In the genomic region with DNA sequence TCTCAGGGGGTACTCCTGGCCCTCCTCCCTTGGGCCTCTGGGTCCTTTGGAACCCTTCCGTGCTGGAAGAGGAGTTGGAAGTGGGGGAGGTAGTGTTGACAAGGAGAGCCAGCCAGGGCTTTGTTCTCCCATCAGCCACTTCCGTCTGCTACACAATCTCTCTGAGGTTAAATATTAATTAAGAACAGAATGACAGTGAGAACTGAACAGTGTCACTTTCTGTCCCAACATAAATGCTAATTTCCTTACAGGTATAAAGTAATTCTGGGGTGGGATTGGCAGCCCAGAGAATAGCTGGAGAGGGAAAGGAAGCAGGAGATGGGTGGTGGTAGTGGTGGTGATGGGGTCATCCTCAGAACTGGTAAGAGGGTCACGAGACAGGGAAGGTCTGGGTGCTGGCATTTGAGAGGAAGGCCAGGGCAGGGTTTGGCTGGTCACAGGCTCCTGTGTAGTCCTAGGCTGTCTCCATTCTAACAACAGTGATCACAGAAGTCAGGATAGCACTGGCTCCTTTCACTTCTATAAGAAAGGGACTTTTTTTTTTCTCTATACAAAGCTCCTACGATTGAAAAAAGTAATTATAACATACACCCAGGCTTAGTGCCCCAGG, we compare ENCODE assay signal across 10 mouse cellular contexts. TPM values are rescaled to one million over a fixed set of nuclear protein-coding genes. Genes with fewer than 3 reads are reported as not detected.
DNase-seq lines count a peak whose midpoint lies in the region; ATAC-seq and TF ChIP-seq lines count a peak whose summit lies in the region.
"Had no signal": no experiment of that assay in that cellular context is flagged by ENCODE, and none has a peak within 500 bp of the region (broad histone marks: within the 10 kb centered on the region; RNA-seq: fewer than 3 reads in every experiment).

No protein-coding gene starts in this region.

- WGBS in hindbrain, embryonic 15.5 days: 34% methylated on average over 4 of the region's 4 CpGs
- 41% methylated on average over 4 of the region's 4 CpGs for WGBS in hindbrain, postnatal 0 days
- WGBS in forebrain, postnatal 0 days: 33% methylated on average over 4 of the region's 4 CpGs
- 37% methylated on average over 4 of the region's 4 CpGs for WGBS in intestine, embryonic 16.5 days
- 47% methylated on average over 4 of the region's 4 CpGs for WGBS in liver, embryonic 11.5 days
- WGBS in embryonic facial prominence, embryonic 10.5 days: 57% methylated on average over 4 of the region's 4 CpGs

- H3K27ac ChIP-seq in hindbrain, embryonic 15.5 days (replicated peaks): no peak overlapping the region
- H3K27ac ChIP-seq in hindbrain, postnatal 0 days: no peak overlapping the region
- peak overlapping the region; percentile 23; the same call in 1 of the 2 replicates for H3K27ac ChIP-seq in forebrain, postnatal 0 days (ENCODE audit: low read depth, low read length)
- H3K27ac ChIP-seq in intestine, embryonic 16.5 days (ENCODE audit: low read length): peak overlapping the region; percentile 56; the same call in 1 of the 2 replicates
- no peak overlapping the region for H3K27ac ChIP-seq in liver, embryonic 11.5 days (ENCODE audit: low read depth, low read length)
- H3K27ac ChIP-seq in embryonic facial prominence, embryonic 10.5 days (replicated peaks): no peak overlapping the region

- DNase-seq in hindbrain, postnatal 0 days (ENCODE audit: low spot score): no peak
- DNase-seq in forebrain, postnatal 0 days: no peak
- no peak for DNase-seq in liver, embryonic 11.5 days (ENCODE audit: low spot score)
- no peak for DNase-seq in embryonic facial prominence, embryonic 10.5 days (ENCODE audit: low spot score)
- no peak for DNase-seq in adrenal gland, adult 2 months
- DNase-seq: cerebellum, adult 8-10 months had no signal

- no peak overlapping the region for H3K9ac ChIP-seq in hindbrain, embryonic 15.5 days
- no peak overlapping the region for H3K9ac ChIP-seq in hindbrain, postnatal 0 days (replicated peaks; ENCODE audit: low read length)
- H3K9ac ChIP-seq in forebrain, postnatal 0 days: no peak overlapping the region
- H3K9ac ChIP-seq in intestine, embryonic 16.5 days (ENCODE audit: low read depth, low read length): no peak overlapping the region
- 0 out of 2 replicates have a peak overlapping the region, but pooled peaks have one; percentile 5 for H3K9ac ChIP-seq in liver, embryonic 11.5 days (ENCODE audit: low read depth, low read length)

- TF ChIP-seq CTCF in hindbrain, postnatal 0 days (IDR thresholded peaks at IDR 0.05; ENCODE audit: low read depth): no peak
- TF ChIP-seq CTCF in forebrain, postnatal 0 days (IDR thresholded peaks at IDR 0.05; ENCODE audit: low read depth): no peak

- no peaks in the 10 kb centered on the region for H3K36me3 ChIP-seq in hindbrain, embryonic 15.5 days
- H3K36me3 ChIP-seq in hindbrain, postnatal 0 days (ENCODE audit: insufficient read depth, low read length): no peaks in the 10 kb centered on the region
- H3K36me3 ChIP-seq in forebrain, postnatal 0 days (ENCODE audit: insufficient read depth): no peaks in the 10 kb centered on the region
- H3K36me3 ChIP-seq in intestine, embryonic 16.5 days (ENCODE audit: control insufficient read depth, insufficient read depth, low read length): no peaks in the 10 kb centered on the region
- no peaks in the 10 kb centered on the region for H3K36me3 ChIP-seq in liver, embryonic 11.5 days (ENCODE audit: control insufficient read depth, insufficient read depth, low read length)
- H3K36me3 ChIP-seq in embryonic facial prominence, embryonic 10.5 days (replicated peaks): no peaks in the 10 kb centered on the region
- H3K36me3 ChIP-seq: G1E had no signal

- H3K9me3 ChIP-seq in hindbrain, embryonic 15.5 days: no peaks in the 10 kb centered on the region
- H3K9me3 ChIP-seq in hindbrain, postnatal 0 days (ENCODE audit: low read length): no peaks in the 10 kb centered on the region
- no peaks in the 10 kb centered on the region for H3K9me3 ChIP-seq in forebrain, postnatal 0 days (ENCODE audit: low read length)
- H3K9me3 ChIP-seq in intestine, embryonic 16.5 days (ENCODE audit: control insufficient read depth, low read length): no peaks in the 10 kb centered on the region
- no peaks in the 10 kb centered on the region for H3K9me3 ChIP-seq in liver, embryonic 11.5 days (ENCODE audit: control insufficient read depth, low read length)
- no peaks in the 10 kb centered on the region for H3K9me3 ChIP-seq in embryonic facial prominence, embryonic 10.5 days
- H3K9me3 ChIP-seq: G1E had no signal

- no peaks in the 10 kb centered on the region for H3K27me3 ChIP-seq in hindbrain, embryonic 15.5 days
- no peaks in the 10 kb centered on the region for H3K27me3 ChIP-seq in hindbrain, postnatal 0 days (ENCODE audit: insufficient read depth, low read length)
- H3K27me3 ChIP-seq in forebrain, postnatal 0 days (ENCODE audit: insufficient read depth, low read length): no peaks in the 10 kb centered on the region
- no peaks in the 10 kb centered on the region for H3K27me3 ChIP-seq in intestine, embryonic 16.5 days (replicated peaks; ENCODE audit: control insufficient read depth, insufficient read depth, low read length)
- H3K27me3 ChIP-seq in liver, embryonic 11.5 days (replicated peaks; ENCODE audit: control insufficient read depth, insufficient read depth, low read length): no peaks in the 10 kb centered on the region
- H3K27me3 ChIP-seq in embryonic facial prominence, embryonic 10.5 days (replicated peaks; ENCODE audit: low read depth, poor library complexity, severe bottlenecking): 0 out of 2 replicates have a peak, but pooled peaks cover 11% of the 10 kb centered on the region

- H3K4me1 ChIP-seq in hindbrain, embryonic 15.5 days (replicated peaks): peaks cover 7% of the 10 kb centered on the region
- no peaks in the 10 kb centered on the region for H3K4me1 ChIP-seq in hindbrain, postnatal 0 days (ENCODE audit: insufficient read depth, low read length)
- peaks cover 9% of the 10 kb centered on the region for H3K4me1 ChIP-seq in forebrain, postnatal 0 days (ENCODE audit: insufficient read depth)
- peaks cover 13% of the 10 kb centered on the region for H3K4me1 ChIP-seq in intestine, embryonic 16.5 days (ENCODE audit: control insufficient read depth, insufficient read depth, low read length)
- H3K4me1 ChIP-seq in liver, embryonic 11.5 days (replicated peaks; ENCODE audit: control insufficient read depth, insufficient read depth, low read length): peaks cover 56% of the 10 kb centered on the region
- peaks cover 15% of the 10 kb centered on the region for H3K4me1 ChIP-seq in embryonic facial prominence, embryonic 10.5 days

- 0 out of 2 replicates have a peak, but pooled peaks have one; percentile 45 for ATAC-seq in hindbrain, embryonic 15.5 days (ENCODE audit: low FRiP score, low read depth)
- no peak for ATAC-seq in hindbrain, postnatal 0 days
- ATAC-seq in forebrain, postnatal 0 days: peak; percentile 55
- peak; percentile 81 for ATAC-seq in intestine, embryonic 16.5 days
- ATAC-seq in liver, embryonic 11.5 days (replicated peaks; ENCODE audit: low FRiP score): 0 out of 2 replicates have a peak, but pooled peaks have one; percentile 12

- H3K4me3 ChIP-seq in hindbrain, embryonic 15.5 days: no peak overlapping the region
- no peak overlapping the region for H3K4me3 ChIP-seq in hindbrain, postnatal 0 days (ENCODE audit: low read length)
- no peak overlapping the region for H3K4me3 ChIP-seq in forebrain, postnatal 0 days (ENCODE audit: low read depth, low read length)
- no peak overlapping the region for H3K4me3 ChIP-seq in intestine, embryonic 16.5 days (ENCODE audit: low read length)
- no peak overlapping the region for H3K4me3 ChIP-seq in liver, embryonic 11.5 days (ENCODE audit: low read depth, low read length)
- H3K4me3 ChIP-seq in embryonic facial prominence, embryonic 10.5 days: no peak overlapping the region

- H3K4me2 ChIP-seq in hindbrain, embryonic 15.5 days: no peak overlapping the region
- no peak overlapping the region for H3K4me2 ChIP-seq in hindbrain, postnatal 0 days (ENCODE audit: low read depth, low read length)
- no peak overlapping the region for H3K4me2 ChIP-seq in forebrain, postnatal 0 days (ENCODE audit: low read depth)
- H3K4me2 ChIP-seq in intestine, embryonic 16.5 days (ENCODE audit: low read depth, low read length): 0 out of 2 replicates have a peak overlapping the region, but pooled peaks have one; percentile 28
- H3K4me2 ChIP-seq in liver, embryonic 11.5 days: peak overlapping the region; percentile 44

RNA-seq across cellular contexts. Expression of a gene that starts 13.2 kb away (rescaled TPM):
- 11.6 and 13.3 TPM in 2 replicates for polyA plus RNA-seq in hindbrain, embryonic 15.5 days (2015; fragmentation: Nextera tagmentation; extraction: Ambion mirVana)
- total RNA-seq in hindbrain, postnatal 0 days (2014; rRNA removed): 9.7 and 18.7 TPM in 2 replicates
- 12.5 and 15.5 TPM in 2 replicates for polyA plus RNA-seq in hindbrain, postnatal 0 days (2015; fragmentation: Nextera tagmentation; extraction: Ambion mirVana)
- total RNA-seq in forebrain, postnatal 0 days (2014; rRNA removed): 9.2 and 13.8 TPM in 2 replicates
- 8.9 and 13.7 TPM in 2 replicates for polyA plus RNA-seq in forebrain, postnatal 0 days (2015; fragmentation: Nextera tagmentation; extraction: Ambion mirVana)
- polyA plus RNA-seq in intestine, embryonic 16.5 days (2015; fragmentation: Nextera tagmentation; extraction: Ambion mirVana): 16.6 and 20.5 TPM in 2 replicates
- 8.0 and 8.6 TPM in 2 replicates for polyA plus RNA-seq in liver, embryonic 11.5 days (2014; fragmentation: Nextera tagmentation; extraction: Ambion mirVana)
- polyA plus RNA-seq in embryonic facial prominence, embryonic 10.5 days (2016; fragmentation: Nextera tagmentation; extraction: Ambion mirVana): 3.7 and 4.8 TPM in 2 replicates
- 10 to 100 TPM; 16.5 to 17.7 TPM for total RNA-seq in adrenal gland, adult 2 months (2021)
- polyA plus RNA-seq in adrenal gland, adult 2 months (2012; rRNA removed): 4.5 and 4.9 TPM in 2 replicates

RNA-seq across cellular contexts. Expression of a gene that starts 16.0 kb away (rescaled TPM):
- polyA plus RNA-seq in hindbrain, embryonic 15.5 days (2015; fragmentation: Nextera tagmentation; extraction: Ambion mirVana): 4.1 and 5.0 TPM in 2 replicates
- 6.0 and 8.3 TPM in 2 replicates for total RNA-seq in hindbrain, postnatal 0 days (2014; rRNA removed)
- polyA plus RNA-seq in hindbrain, postnatal 0 days (2015; fragmentation: Nextera tagmentation; extraction: Ambion mirVana): 11.9 and 15.4 TPM in 2 replicates
- total RNA-seq in forebrain, postnatal 0 days (2014; rRNA removed): 76.2 and 112 TPM in 2 replicates
- 152 and 176 TPM in 2 replicates for polyA plus RNA-seq in forebrain, postnatal 0 days (2015; fragmentation: Nextera tagmentation; extraction: Ambion mirVana)
- polyA plus RNA-seq in intestine, embryonic 16.5 days (2015; fragmentation: Nextera tagmentation; extraction: Ambion mirVana): 2.2 and 2.3 TPM in 2 replicates
- polyA plus RNA-seq in liver, embryonic 11.5 days (2014; fragmentation: Nextera tagmentation; extraction: Ambion mirVana): 20.8 and 23.6 TPM in 2 replicates
- 0.48 and 1.0 TPM in 2 replicates for polyA plus RNA-seq in embryonic facial prominence, embryonic 10.5 days (2016; fragmentation: Nextera tagmentation; extraction: Ambion mirVana)
- total RNA-seq in adrenal gland, adult 2 months (2021): 1 to 10 TPM; 1.5 to 2.8 TPM
- polyA plus RNA-seq in adrenal gland, adult 2 months (2012; rRNA removed): 1.9 and 3.8 TPM in 2 replicates

RNA-seq across cellular contexts. Expression of a gene that starts 29.7 kb away (rescaled TPM):
- 0.89 and 1.4 TPM in 2 replicates for polyA plus RNA-seq in hindbrain, embryonic 15.5 days (2015; fragmentation: Nextera tagmentation; extraction: Ambion mirVana)
- 3.0 and 3.9 TPM in 2 replicates for total RNA-seq in hindbrain, postnatal 0 days (2014; rRNA removed)
- polyA plus RNA-seq in hindbrain, postnatal 0 days (2015; fragmentation: Nextera tagmentation; extraction: Ambion mirVana): 1.3 and 1.6 TPM in 2 replicates
- total RNA-seq in forebrain, postnatal 0 days (2014; rRNA removed): 2.4 and 2.5 TPM in 2 replicates
- polyA plus RNA-seq in forebrain, postnatal 0 days (2015; fragmentation: Nextera tagmentation; extraction: Ambion mirVana): 1.2 and 1.3 TPM in 2 replicates
- polyA plus RNA-seq in intestine, embryonic 16.5 days (2015; fragmentation: Nextera tagmentation; extraction: Ambion mirVana): 1.5 and 3.1 TPM in 2 replicates
- polyA plus RNA-seq in liver, embryonic 11.5 days (2014; fragmentation: Nextera tagmentation; extraction: Ambion mirVana): 0.66 and 1.5 TPM in 2 replicates
- polyA plus RNA-seq in embryonic facial prominence, embryonic 10.5 days (2016; fragmentation: Nextera tagmentation; extraction: Ambion mirVana): 0.59 and 0.78 TPM in 2 replicates
- 1 to 10 TPM; 1.8 to 3.0 TPM for total RNA-seq in adrenal gland, adult 2 months (2021)
- 8.8 and 8.9 TPM in 2 replicates for polyA plus RNA-seq in adrenal gland, adult 2 months (2012; rRNA removed)
- total RNA-seq: megakaryocyte-erythroid progenitor cell, adult 5-6 weeks had no signal
- polyA plus RNA-seq: G1E had no signal

RNA-seq across cellular contexts. Expression of a gene that starts 40.8 kb away (rescaled TPM):
- polyA plus RNA-seq in hindbrain, embryonic 15.5 days (2015; fragmentation: Nextera tagmentation; extraction: Ambion mirVana): 45.4 and 45.5 TPM in 2 replicates
- total RNA-seq in hindbrain, postnatal 0 days (2014; rRNA removed): 34.2 and 43.7 TPM in 2 replicates
- polyA plus RNA-seq in hindbrain, postnatal 0 days (2015; fragmentation: Nextera tagmentation; extraction: Ambion mirVana): 36.1 and 37.9 TPM in 2 replicates
- 29.0 and 144 TPM in 2 replicates for total RNA-seq in forebrain, postnatal 0 days (2014; rRNA removed)
- polyA plus RNA-seq in forebrain, postnatal 0 days (2015; fragmentation: Nextera tagmentation; extraction: Ambion mirVana): 36.3 and 37.3 TPM in 2 replicates
- 49.2 and 49.4 TPM in 2 replicates for polyA plus RNA-seq in intestine, embryonic 16.5 days (2015; fragmentation: Nextera tagmentation; extraction: Ambion mirVana)
- polyA plus RNA-seq in liver, embryonic 11.5 days (2014; fragmentation: Nextera tagmentation; extraction: Ambion mirVana): 34.9 and 36.6 TPM in 2 replicates
- polyA plus RNA-seq in embryonic facial prominence, embryonic 10.5 days (2016; fragmentation: Nextera tagmentation; extraction: Ambion mirVana): 27.0 and 27.5 TPM in 2 replicates
- total RNA-seq in adrenal gland, adult 2 months (2021): 10 to 100 TPM; 23.5 to 42.4 TPM
- 49.2 and 59.1 TPM in 2 replicates for polyA plus RNA-seq in adrenal gland, adult 2 months (2012; rRNA removed)
- total RNA-seq: G1E had no signal
- polyA plus RNA-seq: G1E had no signal

RNA-seq across cellular contexts. Expression of a gene that starts 44.8 kb away (rescaled TPM):
- 10.5 and 11.2 TPM in 2 replicates for polyA plus RNA-seq in hindbrain, embryonic 15.5 days (2015; fragmentation: Nextera tagmentation; extraction: Ambion mirVana)
- total RNA-seq in hindbrain, postnatal 0 days (2014; rRNA removed): 4.2 TPM in 1 of 2 replicates, not detected in the other
- 11.6 and 13.9 TPM in 2 replicates for polyA plus RNA-seq in hindbrain, postnatal 0 days (2015; fragmentation: Nextera tagmentation; extraction: Ambion mirVana)
- total RNA-seq in forebrain, postnatal 0 days (2014; rRNA removed): 2.4 and 5.3 TPM in 2 replicates
- 10.2 and 10.8 TPM in 2 replicates for polyA plus RNA-seq in forebrain, postnatal 0 days (2015; fragmentation: Nextera tagmentation; extraction: Ambion mirVana)
- polyA plus RNA-seq in intestine, embryonic 16.5 days (2015; fragmentation: Nextera tagmentation; extraction: Ambion mirVana): 3.0 and 3.4 TPM in 2 replicates
- 3.9 and 4.9 TPM in 2 replicates for polyA plus RNA-seq in liver, embryonic 11.5 days (2014; fragmentation: Nextera tagmentation; extraction: Ambion mirVana)
- 8.0 and 9.2 TPM in 2 replicates for polyA plus RNA-seq in embryonic facial prominence, embryonic 10.5 days (2016; fragmentation: Nextera tagmentation; extraction: Ambion mirVana)
- total RNA-seq in adrenal gland, adult 2 months (2021): 1 to 10 TPM; 3.2 to 4.0 TPM
- polyA plus RNA-seq in adrenal gland, adult 2 months (2012; rRNA removed): 0.51 and 1.3 TPM in 2 replicates

Comparison
In these comparisons a context has a peak if more than half of its experiments do, and no peak if none do; other contexts are left out.
1. H3K27ac ChIP-seq: peak in forebrain, postnatal 0 days (single experiment) and intestine, embryonic 16.5 days (single experiment); none in hindbrain, embryonic 15.5 days (single experiment), hindbrain, postnatal 0 days (single experiment), liver, embryonic 11.5 days (single experiment) and embryonic facial prominence, embryonic 10.5 days (single experiment).
2. H3K4me2 ChIP-seq: peak in intestine, embryonic 16.5 days (single experiment) and liver, embryonic 11.5 days (single experiment); none in hindbrain, embryonic 15.5 days (single experiment), hindbrain, postnatal 0 days (single experiment) and forebrain, postnatal 0 days (single experiment).